Mouse (Mus musculus) intestine, embryonic 15.5 days (tissue): ENCODE data around the gene Palld. TPM values are rescaled to one million over a fixed set of nuclear protein-coding genes. Genes with fewer than 3 reads are reported as not detected.
A peak's percentile ranks its signal among the peaks of the same experiment; 100 is the strongest.

ENCODE experiments used
- ATAC-seq: fragments of 200-750 bp; cut with Nextera tagmentation; 2 replicates; pipeline ENCODE4 v1.8.0; 2017; ENCODE audit warnings: moderate TSS enrichment, moderate library complexity
- H3K27ac ChIP-seq: fragments of 300-500 bp; sonication (generic); 2 replicates; pipeline ENCODE4 v1.5.1; 2015; ENCODE audit warnings: mild to moderate bottlenecking, inconsistent platforms
- H3K27me3 ChIP-seq: fragments of 300-500 bp; sonication (generic); replicated peaks from 2 replicates; pipeline ENCODE4 v1.6.1; 2015; ENCODE audit warnings: inconsistent platforms
- H3K36me3 ChIP-seq: fragments of 300-500 bp; sonication (generic); 2 replicates; pipeline ENCODE4 v1.6.1; 2015; ENCODE audit warnings: inconsistent platforms
- H3K4me1 ChIP-seq: fragments of 300-500 bp; sonication (generic); replicated peaks from 2 replicates; pipeline ENCODE4 v1.6.1; 2015; ENCODE audit warnings: inconsistent platforms
- H3K4me2 ChIP-seq: fragments of 300-500 bp; sonication (generic); replicated peaks from 2 replicates; pipeline ENCODE4 v1.6.1; 2015; ENCODE audit warnings: mild to moderate bottlenecking, inconsistent platforms
- H3K4me3 ChIP-seq: fragments of 300-500 bp; sonication (generic); replicated peaks from 2 replicates; pipeline ENCODE4 v1.5.1; 2015; ENCODE audit warnings: inconsistent platforms
- H3K9ac ChIP-seq: fragments of 300-500 bp; sonication (generic); 2 replicates; pipeline ENCODE4 v1.6.1; 2015; ENCODE audit warnings: inconsistent platforms
- H3K9me3 ChIP-seq: fragments of 300-500 bp; sonication (generic); 2 replicates; pipeline ENCODE4 v1.6.1; 2016; ENCODE audit warnings: inconsistent platforms
- WGBS: fragments of 180-500 bp; shearing (Covaris S2); methylation state at CpG from one replicate; pipeline ENCODE4 v1.1.7; 2015; 5-methylcytosine and 5-hydroxymethylcytosine counted together
- polyA plus RNA-seq: library from polyadenylated mRNA; unstranded; fragments of >200 nt; fragmentation: Nextera tagmentation; extraction: Ambion mirVana; gene quantifications from 2 replicates; pipeline ENCODE4 v1.2.1, GENCODE M21; 2015

Palld gene
- polyA plus RNA-seq, 1 experiment from 2014 or later, result 81.9 TPM

GRCm38 (mm10) chr8:61516745-61517501 is 385.6 kb downstream of the Palld start:
- Histone ChIP-seq H3K4me2 (no peak overlapping the region), H3K27me3 (no peaks in the 10 kb centered on the region), H3K36me3 (peaks cover 22% of the 10 kb centered on the region), H3K4me3 (no peak overlapping the region), H3K27ac (no peak overlapping the region), H3K4me1 (no peaks in the 10 kb centered on the region), H3K9ac (no peak overlapping the region), H3K9me3 (no peaks in the 10 kb centered on the region)
- no peak for ATAC-seq
- WGBS, result 80% methylated on average over 8 of the region's 8 CpGs

- no peaks in the 10 kb centered on the region for H3K4me1 ChIP-seq
- H3K9me3 ChIP-seq, result no peaks in the 10 kb centered on the region
- H3K36me3 ChIP-seq, result peaks cover 23% of the 10 kb centered on the region
- no peak overlapping the region for H3K4me3 ChIP-seq
- H3K9ac ChIP-seq, result no peak overlapping the region
- WGBS, result 55% methylated on average over 25 of the region's 25 CpGs
- no peak overlapping the region for H3K4me2 ChIP-seq
- no peak overlapping the region for H3K27ac ChIP-seq
- ATAC-seq, result peak; percentile 78
- H3K27me3 ChIP-seq, result no peaks in the 10 kb centered on the region
Observed at GRCm38 (mm10) chr8:61515931-61516744, 386.4 kb downstream of the Palld start.

- Histone ChIP-seq H3K4me2 (no peak overlapping the region), H3K27ac (no peak overlapping the region), H3K4me3 (no peak overlapping the region), H3K36me3 (peaks cover 28% of the 10 kb centered on the region), H3K27me3 (no peaks in the 10 kb centered on the region), H3K4me1 (no peaks in the 10 kb centered on the region), H3K9me3 (no peaks in the 10 kb centered on the region), H3K9ac (no peak overlapping the region)
- peak; percentile 21; the same call in 1 of the 2 replicates for ATAC-seq
- WGBS, result 90% methylated on average over 24 of the region's 24 CpGs
Observed at GRCm38 (mm10) chr8:61515110-61515930, 387.2 kb downstream of the Palld start.

GRCm38 (mm10) chr8:61502277-61502676 is 400.2 kb downstream of the Palld start:
- H3K4me1 ChIP-seq, result no peaks in the 10 kb centered on the region
- ATAC-seq, result peak; percentile 75

GRCm38 (mm10) chr8:61500914-61501313 is 401.6 kb downstream of the Palld start:
- H3K9me3 ChIP-seq, result no peaks in the 10 kb centered on the region
- no peaks in the 10 kb centered on the region for H3K36me3 ChIP-seq
- H3K27me3 ChIP-seq, result no peaks in the 10 kb centered on the region
- H3K4me3 ChIP-seq, result no peak overlapping the region
- no peak overlapping the region for H3K27ac ChIP-seq
- H3K4me1 ChIP-seq, result no peaks in the 10 kb centered on the region
- ATAC-seq, result no peak
- H3K4me2 ChIP-seq, result no peak overlapping the region
- 62% methylated on average over 3 of the region's 3 CpGs for WGBS
- no peak overlapping the region for H3K9ac ChIP-seq

More at GRCm38 (mm10) chr8:61502277-61502676, 400.2 kb downstream of the Palld start:
- Histone ChIP-seq H3K9me3 (no peaks in the 10 kb centered on the region), H3K4me2 (no peak overlapping the region), H3K27me3 (no peaks in the 10 kb centered on the region), H3K9ac (no peak overlapping the region), H3K36me3 (no peaks in the 10 kb centered on the region), H3K27ac (no peak overlapping the region), H3K4me3 (no peak overlapping the region)

GRCm38 (mm10) chr8:61499035-61499434 is 403.5 kb downstream of the Palld start:
- Histone ChIP-seq H3K36me3 (no peaks in the 10 kb centered on the region), H3K4me2 (no peak overlapping the region), H3K9ac (no peak overlapping the region), H3K4me1 (no peaks in the 10 kb centered on the region), H3K9me3 (no peaks in the 10 kb centered on the region), H3K4me3 (no peak overlapping the region), H3K27ac (no peak overlapping the region), H3K27me3 (no peaks in the 10 kb centered on the region)
- 57% methylated on average over 4 of the region's 4 CpGs for WGBS
- ATAC-seq, result peak; percentile 48

GRCm38 (mm10) chr8:61497110-61497509 is 405.4 kb downstream of the Palld start:
- no peak for ATAC-seq
- 81% methylated on average over 4 of the region's 4 CpGs for WGBS
- Histone ChIP-seq H3K9ac (no peak overlapping the region), H3K27ac (no peak overlapping the region), H3K9me3 (no peaks in the 10 kb centered on the region), H3K27me3 (no peaks in the 10 kb centered on the region), H3K4me2 (no peak overlapping the region), H3K4me1 (no peaks in the 10 kb centered on the region), H3K4me3 (no peak overlapping the region), H3K36me3 (no peaks in the 10 kb centered on the region)

GRCm38 (mm10) chr8:61488631-61489030 is 413.9 kb downstream of the Palld start:
- no peaks in the 10 kb centered on the region for H3K36me3 ChIP-seq
- H3K4me2 ChIP-seq, result peak overlapping the region; percentile 75
- no peaks in the 10 kb centered on the region for H3K27me3 ChIP-seq
- H3K4me1 ChIP-seq, result 0 out of 2 replicates have a peak, but pooled peaks cover 4% of the 10 kb centered on the region
- no peaks in the 10 kb centered on the region for H3K9me3 ChIP-seq
- H3K9ac ChIP-seq, result no peak overlapping the region
- H3K4me3 ChIP-seq, result 0 out of 2 replicates have a peak overlapping the region, but pooled peaks have one; percentile 58
- no peak overlapping the region for H3K27ac ChIP-seq
- 91% methylated on average over 8 of the region's 8 CpGs for WGBS
- ATAC-seq, result no peak

- Histone ChIP-seq H3K4me3 (peak within 1 kb of the TSS; percentile 58), H3K4me1 (0 out of 2 replicates have a peak, but pooled peaks cover 4% of the 10 kb centered on the region), H3K27ac (peak within 1 kb of the TSS; percentile 95), H3K27me3 (no peaks in the 10 kb centered on the region), H3K9ac (peak within 1 kb of the TSS; percentile 80), H3K4me2 (peak within 1 kb of the TSS; percentile 75), H3K36me3 (no peaks in the 10 kb centered on the region), H3K9me3 (no peaks in the 10 kb centered on the region)
- under 1% methylated on average over 29 of the region's 29 CpGs for WGBS
- ATAC-seq, result peak; percentile 98
Observed at GRCm38 (mm10) chr8:61487597-61488156, 414.8 kb downstream of the Palld start, which contains the start of gene Cbr4. TSS of gene Cbr4 (plus strand) at chr8:61487734.

GRCm38 (mm10) chr8:61486923-61487529 is 415.5 kb downstream of the Palld start:
- Histone ChIP-seq H3K4me3 (no peak overlapping the region), H3K27me3 (no peaks in the 10 kb centered on the region), H3K4me1 (0 out of 2 replicates have a peak, but pooled peaks cover 4% of the 10 kb centered on the region), H3K4me2 (no peak overlapping the region), H3K36me3 (no peaks in the 10 kb centered on the region), H3K9ac (no peak overlapping the region), H3K27ac (no peak overlapping the region), H3K9me3 (no peaks in the 10 kb centered on the region)
- no peak; the same call in 1 of the 2 replicates for ATAC-seq
- WGBS, result 95% methylated on average over 2 of the region's 2 CpGs

- no peak overlapping the region for H3K4me3 ChIP-seq
- ATAC-seq, result no peak
- no peaks in the 10 kb centered on the region for H3K27me3 ChIP-seq
- H3K36me3 ChIP-seq, result no peaks in the 10 kb centered on the region
- H3K9ac ChIP-seq, result no peak overlapping the region
- 84% methylated on average over 14 of the region's 14 CpGs for WGBS
- no peak overlapping the region for H3K4me2 ChIP-seq
- H3K27ac ChIP-seq, result no peak overlapping the region
- no peaks in the 10 kb centered on the region for H3K4me1 ChIP-seq
- H3K9me3 ChIP-seq, result no peaks in the 10 kb centered on the region
Observed at GRCm38 (mm10) chr8:61480260-61480967, 422.1 kb downstream of the Palld start.
